Mouse (Mus musculus) retina, adult 2 months (tissue): ENCODE data around the gene Efcab1.

Experiments used
- DNase-seq: peaks from one replicate; pipeline ENCODE4 v3.0.0-alpha.2; 2012; ENCODE audit warnings: low read depth, low spot score

The Efcab1 gene

DNA sequence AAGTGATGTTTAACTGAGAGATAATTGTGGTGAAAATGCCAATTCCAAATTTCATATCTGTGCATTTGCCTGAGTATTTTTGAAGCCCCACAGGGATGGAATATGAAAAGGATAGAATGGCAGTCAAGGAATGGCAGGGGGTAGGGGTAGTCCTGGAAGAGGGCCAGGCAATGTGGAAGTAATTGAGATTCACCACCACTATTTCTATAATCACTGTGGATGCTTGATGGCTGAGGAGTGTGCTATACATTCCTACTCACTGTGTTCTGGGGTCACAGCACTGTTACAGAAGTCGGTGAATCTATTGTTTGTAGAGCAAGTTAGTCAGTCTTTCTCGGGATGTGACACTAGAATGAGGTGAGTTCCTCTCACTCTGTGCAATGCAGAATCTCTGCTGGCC is 108.3 kb downstream of the Efcab1 start:
- no peak for DNase-seq
